Mouse (Mus musculus) lung, embryonic 16.5 days (tissue): Measurements from ENCODE around the gene Polk. TPM values are rescaled to one million over a fixed set of nuclear protein-coding genes. Genes with fewer than 3 reads are reported as not detected.

Experiments used
- polyA plus RNA-seq: library from polyadenylated mRNA; unstranded; fragments of >200 nt; fragmentation: Nextera tagmentation; extraction: Ambion mirVana; gene quantifications from 2 replicates; pipeline ENCODE4 v1.2.1, GENCODE M21; 2015

Gene Polk
- polyA plus RNA-seq, 1 experiment from 2014 or later = 9.9 TPM

Other genes with a start within 250 kb of the Polk start
- 16.7 and 20.4 TPM in 2 replicates for gene Poc5, start 154.3 kb downstream of the Polk start, polyA plus RNA-seq
- gene Ankdd1b, start 71.4 kb downstream of the Polk start, polyA plus RNA-seq = 0.13 TPM in 1 of 2 replicates, not detected in the other
- gene Gm17622, start 51.8 kb downstream of the Polk start, polyA plus RNA-seq = not detected in 2 replicates
- gene Col4a3bp, start within 50 bp of the Polk start, polyA plus RNA-seq = 9.2 and 10.3 TPM in 2 replicates
- 43.9 and 46.2 TPM in 2 replicates for gene Hmgcr, start 128.4 kb upstream of the Polk start, polyA plus RNA-seq
- gene Ankrd31, start 205.7 kb upstream of the Polk start, polyA plus RNA-seq = not detected in 2 replicates